Mouse (Mus musculus) right cerebral cortex, adult 18-20 months (tissue): ENCODE results near the gene Gm9821.
A peak's percentile ranks its signal among the peaks of the same experiment; 100 is the strongest.

Experiments used
- DNase-seq: peaks from one replicate; pipeline ENCODE4 v3.0.0; 2022; ENCODE audit warnings: mixed read lengths

Gene Gm9821

DNA sequence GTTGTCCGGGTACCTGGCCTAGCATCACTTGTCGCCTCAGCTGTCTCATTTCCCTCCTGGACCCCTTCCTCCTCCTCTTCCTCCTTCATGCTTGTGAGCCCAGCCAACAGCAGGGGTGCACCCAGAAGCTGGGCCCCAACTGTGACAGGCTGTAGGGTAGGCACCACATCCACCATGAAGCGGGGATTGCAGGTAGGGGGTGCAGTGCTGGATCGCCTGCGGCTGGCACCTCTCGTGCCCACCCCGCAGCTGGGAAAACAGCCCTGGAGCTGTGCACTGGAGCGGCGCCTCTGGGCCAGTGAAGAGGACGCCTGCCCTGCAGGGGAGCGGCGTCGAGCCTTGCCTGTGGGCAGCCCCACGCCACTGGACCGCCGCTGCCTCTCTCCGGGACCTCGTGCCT is at the start of gene Gm9821:
Gm9821 (plus strand) TSS at position 221 of the 400 bp plus-strand sequence.
- no peak for DNase-seq

DNA sequence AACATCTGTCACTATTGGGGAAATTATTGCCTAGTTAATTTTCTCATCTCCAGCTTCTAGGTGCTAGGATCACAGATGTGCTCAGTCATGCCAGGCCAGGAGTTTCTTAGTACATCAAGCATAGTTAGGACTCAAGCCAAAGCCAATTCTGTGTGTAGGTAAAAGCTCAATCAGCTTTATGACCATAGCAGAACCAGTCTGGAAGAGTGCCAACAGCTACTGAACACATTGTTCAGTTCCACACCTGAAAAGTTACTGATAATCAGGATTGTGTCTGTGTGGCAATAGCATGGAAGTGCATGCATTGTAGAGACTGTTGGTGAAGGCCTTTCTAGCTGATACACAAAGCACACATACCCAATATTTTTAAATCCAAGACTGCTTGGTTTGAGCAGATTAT is 47.5 kb upstream of the Gm9821 start:
- no peak for DNase-seq

DNA sequence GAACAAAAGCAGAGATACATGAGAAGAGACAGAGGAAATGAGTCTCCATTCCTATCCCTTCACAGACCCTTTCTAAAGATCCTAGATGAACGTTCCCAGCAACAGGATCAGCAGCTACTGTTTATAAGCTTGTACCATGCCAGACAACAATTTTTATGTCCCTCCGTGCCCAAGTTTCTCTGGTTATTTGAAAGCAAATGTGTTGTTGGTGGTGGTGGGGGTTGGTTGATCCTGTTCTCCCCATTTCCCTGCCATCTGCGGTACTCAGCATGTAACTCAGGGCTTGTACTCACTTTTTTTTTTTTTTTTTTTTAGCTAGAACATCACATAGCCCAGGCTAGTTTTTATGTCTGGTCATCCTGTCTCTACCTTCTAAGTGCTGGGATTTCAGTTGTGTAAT is 46.4 kb upstream of the Gm9821 start:
- DNase-seq: no peak

DNA sequence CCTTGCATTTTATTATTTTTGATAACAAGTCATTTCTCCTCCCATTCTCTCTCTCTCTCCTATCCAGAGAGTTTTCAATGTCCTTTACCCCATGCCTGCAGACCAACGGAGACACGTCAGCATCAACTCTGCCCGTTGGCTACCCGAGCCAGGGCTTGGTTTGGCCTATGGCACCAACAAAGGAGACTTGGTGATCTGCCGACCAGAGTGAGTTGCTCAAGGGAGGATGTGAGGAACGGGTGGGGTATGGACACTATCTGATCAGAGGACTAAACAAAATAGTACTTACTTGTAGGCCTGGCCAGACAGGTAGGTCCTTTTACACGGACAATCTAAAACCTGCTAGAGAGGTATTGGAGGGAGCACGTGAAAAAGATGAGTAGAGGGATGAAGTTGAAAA is 45.1 kb upstream of the Gm9821 start:
- DNase-seq: no peak

DNA sequence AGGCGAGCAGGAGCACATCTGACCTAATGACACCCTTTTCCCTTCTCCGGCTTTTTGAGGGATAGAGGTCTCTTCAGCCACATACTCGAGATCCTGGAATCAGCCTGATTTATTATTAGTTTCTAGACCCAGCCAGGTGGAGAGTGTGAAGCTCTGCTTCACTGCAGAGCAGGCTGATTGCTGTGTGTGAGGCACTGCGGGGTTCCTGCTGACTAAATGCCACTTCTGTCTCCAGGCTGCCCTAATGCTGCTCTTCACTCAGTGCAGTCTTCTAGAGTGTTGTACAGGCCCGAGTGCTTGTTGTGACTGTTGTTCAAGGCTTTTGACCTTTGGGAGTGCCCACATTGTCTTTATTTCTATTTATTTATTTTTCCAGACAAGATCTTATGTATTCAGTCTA is 43.2 kb upstream of the Gm9821 start:
- DNase-seq: no peak

DNA sequence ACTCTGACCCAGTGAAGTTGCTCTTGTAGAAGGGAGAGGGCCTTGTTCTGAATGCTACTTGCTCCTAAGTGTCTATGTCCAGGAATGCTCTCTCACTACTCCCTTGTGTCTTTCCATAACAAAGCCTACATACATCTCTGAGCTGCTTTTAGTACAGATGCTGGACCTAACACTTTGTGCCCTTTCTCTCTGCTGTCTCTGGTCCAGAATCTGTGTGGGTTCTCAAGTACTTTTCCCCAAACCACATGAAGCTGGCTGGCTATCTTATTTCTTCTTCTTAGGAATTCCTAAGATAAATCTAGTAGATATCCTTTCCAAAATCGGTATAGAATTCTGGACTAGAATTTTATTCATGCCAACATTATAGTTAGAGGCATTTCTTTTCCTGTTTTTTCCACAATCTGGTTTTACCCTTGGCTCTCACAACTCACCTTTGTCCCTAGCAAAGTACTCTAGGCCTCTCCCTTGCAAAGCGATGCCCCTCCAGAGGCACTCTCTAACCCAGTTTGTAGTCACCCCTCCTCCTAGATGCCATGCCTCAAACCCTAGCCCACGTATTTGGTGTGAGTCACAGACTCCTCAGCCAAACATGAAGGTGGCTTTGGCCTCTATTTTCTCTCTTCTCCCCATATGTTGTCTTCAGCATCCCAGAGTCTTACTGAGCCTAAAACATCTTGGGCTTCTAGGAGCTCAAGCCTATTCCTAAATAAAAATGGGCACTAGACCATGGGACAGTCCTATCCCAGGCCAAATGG is 42.2 kb upstream of the Gm9821 start:
- DNase-seq: peak; percentile 62

DNA sequence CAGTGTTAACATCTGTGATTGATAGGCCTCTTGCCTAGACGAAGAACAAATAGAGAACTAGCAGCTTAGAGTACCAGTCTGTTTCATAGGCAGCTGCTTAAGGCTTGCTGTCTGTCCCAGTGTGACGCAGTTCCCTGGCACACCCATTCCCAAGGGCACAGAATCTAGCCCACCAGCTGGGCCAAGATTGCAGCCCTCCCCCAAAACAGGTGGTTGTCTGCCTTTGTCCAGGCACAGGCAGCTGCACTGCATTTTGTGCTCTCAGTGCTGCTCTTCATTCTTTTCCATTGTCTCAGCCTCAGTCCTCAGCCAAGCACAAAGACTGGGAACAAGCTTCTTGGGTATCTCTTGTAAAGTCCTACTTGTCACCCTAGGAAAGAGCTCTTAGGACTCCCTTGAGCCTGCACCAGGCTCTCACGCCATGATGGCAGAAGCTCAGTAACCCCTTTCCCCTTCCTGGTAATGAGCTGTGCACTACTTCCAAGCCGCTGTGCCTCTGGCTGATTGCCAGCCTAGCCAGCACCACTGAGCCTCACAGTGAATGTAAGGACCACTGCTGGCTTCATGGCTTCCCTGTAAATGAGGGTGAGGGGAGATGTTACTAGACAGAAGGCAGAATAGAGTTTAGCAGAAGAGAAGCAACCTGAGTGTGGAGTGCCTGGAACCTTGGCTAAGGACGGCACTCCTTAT is 40.7 kb upstream of the Gm9821 start:
- DNase-seq: no peak

DNA sequence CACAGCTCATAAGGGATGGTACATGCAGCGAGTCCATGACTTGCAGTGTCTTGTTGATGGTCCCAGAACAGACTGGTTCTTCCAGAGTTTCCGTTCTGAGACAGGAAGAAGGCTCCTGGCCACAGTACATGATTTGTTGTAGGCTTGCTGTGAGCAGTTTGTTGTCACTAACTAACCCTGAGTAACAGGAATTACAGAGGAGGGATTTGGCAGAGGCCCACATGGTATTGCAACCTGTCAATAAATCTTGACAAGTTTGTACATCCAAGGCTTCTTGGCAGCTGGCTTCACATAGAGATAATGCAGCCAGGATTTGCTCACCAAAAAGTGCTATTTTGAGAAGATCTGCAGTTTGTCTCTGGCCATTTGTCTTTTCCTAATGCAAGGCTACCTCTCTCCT is 39.4 kb upstream of the Gm9821 start:
- no peak for DNase-seq

DNA sequence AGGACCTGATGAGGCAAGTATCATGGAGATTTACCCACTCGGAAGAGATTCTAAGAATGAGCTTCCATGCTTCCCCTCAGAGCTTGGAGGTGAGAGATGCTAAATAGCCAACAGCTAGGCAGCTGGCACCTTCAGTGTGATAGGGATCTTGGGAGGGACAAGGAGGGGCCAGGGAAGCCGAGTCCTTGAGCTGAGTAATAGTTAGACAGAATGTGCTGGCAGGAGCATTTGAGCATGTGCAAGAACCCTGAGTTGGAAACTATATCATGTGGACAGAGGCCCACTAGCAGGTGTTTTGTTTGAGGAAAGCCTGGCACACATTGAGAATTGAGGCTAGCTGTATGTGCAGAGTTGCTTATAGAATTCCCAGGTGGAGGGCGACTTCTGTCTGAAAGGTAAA is 32.9 kb upstream of the Gm9821 start:
- DNase-seq: no peak

DNA sequence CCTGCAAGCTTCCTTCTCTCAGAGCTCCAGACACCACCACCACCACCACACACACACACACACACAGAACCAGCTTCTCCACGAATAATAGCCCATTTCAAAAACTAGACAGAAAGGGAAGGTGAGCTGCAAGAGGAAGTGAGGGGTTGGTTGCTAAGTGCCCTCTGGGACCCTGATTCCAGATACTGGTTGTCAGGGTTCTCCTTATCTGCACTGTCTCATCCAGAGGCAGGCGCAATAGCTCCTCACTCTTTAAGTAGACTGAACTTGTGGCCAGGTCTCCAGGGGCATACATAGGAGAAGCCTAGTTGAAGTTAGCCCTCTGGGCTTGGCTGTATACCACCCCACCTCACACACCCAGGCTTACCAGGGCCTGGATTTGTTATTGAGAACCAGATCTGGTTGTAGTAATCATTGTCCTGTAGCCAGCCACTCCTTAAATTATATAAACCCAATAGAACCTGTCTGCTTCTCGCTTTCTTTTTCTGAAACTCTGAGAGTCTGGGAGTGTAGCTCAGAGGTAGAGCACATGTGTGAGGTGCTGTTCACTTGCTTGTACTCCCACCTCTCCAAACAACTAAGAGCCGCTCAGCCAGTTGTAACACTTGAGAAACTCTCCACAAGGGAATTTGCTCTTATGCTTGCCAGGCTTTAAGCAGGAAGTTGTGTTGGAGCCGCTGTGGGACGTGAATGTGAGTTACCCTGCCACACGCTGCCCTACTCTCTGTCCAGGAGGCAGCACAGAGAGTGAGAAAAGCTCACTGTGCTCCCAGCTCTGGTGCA is 32.0 kb upstream of the Gm9821 start:
- no peak for DNase-seq

DNA sequence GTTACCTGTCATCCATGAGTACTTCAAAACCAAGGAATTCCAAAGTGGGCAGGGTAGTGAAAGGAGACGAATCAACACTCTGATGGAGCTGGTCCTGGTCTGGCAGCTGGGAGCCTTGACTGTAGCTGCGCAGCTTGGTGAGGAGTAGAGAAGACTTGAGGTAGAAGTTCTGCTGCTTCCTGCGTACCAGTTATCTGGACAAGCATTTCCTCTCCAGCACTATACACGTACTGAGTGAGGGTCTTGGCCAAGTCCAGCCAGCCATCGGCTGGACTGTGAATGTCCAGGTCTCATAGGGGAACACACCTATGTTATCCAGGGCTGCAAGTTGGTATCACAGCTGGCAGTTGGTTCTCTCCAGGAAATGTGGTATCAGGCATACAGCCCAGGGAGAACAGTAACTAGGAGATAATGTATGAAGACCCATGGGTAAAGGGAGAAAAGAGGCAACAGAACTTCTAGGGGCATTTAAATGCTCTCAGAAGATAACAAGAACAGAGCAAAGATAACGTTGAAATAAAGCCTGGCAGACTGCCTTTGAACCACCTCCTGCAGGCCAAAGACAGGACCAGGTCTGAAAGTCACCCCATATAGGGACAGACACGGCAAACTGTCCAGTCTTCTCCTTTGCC is 29.0 kb upstream of the Gm9821 start:
- no peak for DNase-seq

DNA sequence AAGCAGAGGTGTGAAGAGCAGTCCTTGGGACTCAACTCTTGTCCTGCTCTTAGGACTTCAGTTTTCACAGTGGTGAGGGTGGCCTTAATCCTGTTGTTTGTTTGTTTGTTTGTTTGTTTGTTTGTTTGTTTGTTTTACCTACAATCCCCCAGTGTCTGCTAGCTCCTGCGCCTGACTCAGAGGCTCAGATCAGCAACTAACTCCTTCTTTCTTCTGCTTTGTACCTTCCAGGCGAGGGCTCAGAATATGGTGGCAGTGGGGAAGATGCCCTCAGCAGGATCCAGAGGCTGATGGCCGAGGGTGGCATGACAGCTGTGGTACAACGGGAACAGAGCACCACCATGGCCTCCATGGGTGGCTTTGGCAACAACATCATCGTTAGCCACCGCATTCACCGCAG is 28.4 kb upstream of the Gm9821 start:
- no peak for DNase-seq

DNA sequence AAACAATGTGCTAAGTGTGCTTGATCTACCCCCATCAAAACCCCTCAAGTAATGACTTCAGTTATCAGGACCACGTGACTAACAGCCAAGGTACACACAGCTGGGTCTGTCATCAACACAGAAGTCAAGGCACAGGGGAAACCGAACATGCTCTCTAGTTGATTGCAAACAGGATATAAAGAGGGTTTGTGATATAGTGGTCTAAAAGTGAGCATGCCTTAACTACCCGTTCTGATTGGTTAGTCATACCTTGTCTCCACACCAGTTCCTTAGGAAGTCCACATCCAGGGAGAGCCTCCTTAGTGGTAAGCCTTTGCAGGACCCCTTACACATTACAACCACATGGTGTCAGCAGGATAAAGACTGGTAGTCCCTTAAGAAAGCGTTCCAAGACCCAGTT is 25.4 kb upstream of the Gm9821 start:
- DNase-seq: no peak

DNA sequence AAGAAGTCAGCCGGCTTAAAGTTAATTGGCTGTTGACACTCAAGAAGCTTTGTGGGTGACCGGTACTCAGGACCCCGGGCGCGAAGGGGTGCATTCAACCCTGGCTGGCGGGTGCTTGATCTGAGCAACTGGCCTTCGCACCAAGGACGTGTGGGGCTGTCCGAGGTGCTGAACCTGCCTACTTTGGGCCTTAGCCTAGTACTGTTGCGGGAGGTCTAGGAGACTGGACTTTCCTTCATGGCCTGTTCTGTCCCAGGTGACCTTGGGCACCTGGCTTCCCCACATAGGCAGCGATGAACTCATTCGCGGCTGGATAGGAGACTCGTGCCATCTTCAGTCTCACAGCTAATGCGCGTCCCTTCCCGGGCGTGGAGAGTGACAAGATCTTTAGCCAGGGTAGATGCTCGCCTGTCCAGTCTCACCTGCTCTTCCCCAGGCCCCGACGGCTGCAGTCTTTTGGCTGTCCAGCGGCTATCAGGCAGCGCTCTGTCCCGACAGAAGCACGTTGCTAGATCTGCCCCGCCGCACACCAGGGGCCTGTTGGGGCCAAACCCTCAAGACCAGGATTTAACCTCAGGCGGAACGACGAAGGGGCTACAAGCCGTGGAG is 24.2 kb upstream of the Gm9821 start:
- peak; percentile 17 for DNase-seq

DNA sequence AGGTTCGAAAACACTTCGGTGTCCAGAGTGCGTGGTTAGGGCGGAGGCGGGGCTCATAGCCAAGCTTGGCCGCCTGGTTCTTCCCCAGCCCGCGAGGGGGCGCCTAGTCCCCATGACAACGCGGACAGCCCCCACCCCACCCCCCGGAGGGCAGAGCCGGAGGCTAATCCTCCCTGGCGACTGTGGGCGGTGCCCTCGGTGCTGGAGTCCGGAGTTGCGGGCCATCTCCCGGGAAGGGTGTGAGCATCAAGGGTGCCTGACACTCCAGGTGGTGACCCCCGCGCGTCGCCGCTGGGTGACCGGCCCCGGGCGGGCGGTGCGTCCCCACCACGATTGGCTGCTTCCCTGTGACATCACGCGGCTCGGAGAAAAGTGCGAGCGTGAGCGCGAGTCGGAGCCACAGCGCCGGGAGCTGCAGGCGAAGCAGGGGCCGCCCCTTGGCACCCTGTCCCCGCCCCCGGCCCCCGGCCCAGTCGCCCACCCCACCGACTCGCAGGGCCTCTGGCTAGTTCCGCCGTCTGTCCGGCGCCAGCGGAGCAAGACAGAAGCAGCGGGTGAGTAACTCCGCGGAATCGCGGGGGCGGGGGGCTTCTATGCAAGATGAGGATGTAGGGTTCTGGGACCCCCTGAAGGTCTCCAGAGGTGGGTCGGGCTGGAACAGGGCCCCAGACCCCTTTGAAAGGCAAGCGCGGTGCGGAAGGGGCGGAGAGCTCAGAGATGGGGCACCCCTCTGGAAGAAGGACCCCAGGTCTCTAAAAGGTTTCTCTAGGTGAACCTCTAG is 23.5 kb upstream of the Gm9821 start:
- peak; percentile 87 for DNase-seq

DNA sequence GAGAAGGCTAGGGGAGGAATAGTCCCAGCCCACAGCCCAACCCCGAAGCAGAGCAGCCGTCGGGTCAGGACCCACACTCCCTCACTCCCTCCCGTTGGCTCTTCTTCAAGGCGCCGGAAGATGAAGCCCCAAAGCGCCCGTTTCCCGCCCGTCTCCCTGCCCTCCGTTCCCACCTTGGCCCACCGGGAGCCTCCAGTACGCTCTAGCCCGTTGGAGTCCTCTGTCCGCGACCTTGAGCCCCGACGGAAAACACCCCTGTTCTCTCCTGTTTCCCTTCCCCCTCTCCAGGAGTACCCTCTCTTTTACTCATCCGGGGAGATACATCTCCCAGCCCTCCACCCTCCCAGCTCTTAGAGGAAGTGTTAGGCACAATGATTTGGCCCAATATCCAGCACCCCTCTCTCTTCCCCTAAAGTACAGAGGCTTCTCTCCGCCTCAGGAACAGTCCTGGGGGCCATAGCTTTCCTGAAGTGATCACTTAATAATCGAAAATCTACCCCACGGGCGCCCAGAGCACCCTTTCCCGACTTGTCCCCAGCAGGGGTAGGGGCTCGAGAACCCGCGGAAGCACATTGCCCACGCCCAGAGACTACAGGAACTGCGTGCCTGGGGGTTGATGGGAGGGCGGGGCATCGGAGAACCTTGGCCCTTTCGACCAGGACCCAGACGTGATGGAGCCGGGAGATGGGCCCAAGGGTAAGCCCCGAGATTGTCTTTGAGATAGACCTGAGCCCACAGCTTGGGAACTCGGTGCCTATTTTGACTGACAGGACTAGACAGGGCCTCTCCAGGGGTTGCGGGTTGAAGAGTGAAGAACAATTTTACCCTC is 22.7 kb upstream of the Gm9821 start:
- DNase-seq: no peak

DNA sequence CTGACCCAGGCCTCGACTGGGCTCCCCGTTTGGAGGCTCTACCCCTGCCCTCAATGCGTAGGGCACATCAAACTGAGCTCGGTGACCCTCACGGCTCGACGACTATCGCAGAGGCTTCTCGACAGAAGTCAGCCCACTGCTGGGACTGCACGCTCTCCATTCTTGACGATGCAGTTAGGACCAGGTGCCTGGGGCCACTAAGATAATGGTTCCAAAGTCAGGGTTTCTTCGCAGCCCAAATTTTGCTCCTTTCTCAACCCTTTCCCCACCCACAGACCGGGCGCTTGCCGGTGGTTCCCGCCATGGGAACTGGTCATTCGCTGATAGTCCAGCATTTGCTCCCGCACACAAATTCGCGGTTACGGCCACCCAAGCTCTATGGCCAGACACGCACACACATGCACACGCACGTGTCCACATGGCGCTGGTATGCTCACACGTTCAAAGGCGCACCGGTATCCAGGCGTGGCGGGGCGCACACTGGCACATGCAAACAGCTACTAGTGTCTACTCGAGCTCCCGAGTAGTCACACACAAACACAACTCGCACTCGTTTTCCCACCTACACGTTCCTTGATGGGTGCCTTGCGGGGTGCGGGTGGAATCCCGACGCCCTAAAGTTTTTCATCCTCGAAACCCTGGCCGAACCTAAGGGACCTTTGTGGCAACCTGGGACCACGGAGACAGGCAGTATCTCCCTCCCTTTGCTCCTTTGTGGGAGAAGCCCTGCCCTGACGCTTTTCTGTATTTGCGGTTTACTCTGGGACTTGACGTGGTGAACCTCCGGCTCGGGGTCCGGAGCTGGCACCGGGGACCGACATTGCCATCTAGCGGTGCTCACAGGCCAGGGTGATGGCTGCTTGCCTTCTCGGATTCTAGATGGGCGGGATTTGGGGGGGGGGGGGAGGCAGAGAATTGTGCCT is 21.8 kb upstream of the Gm9821 start:
- DNase-seq: peak; percentile 82

DNA sequence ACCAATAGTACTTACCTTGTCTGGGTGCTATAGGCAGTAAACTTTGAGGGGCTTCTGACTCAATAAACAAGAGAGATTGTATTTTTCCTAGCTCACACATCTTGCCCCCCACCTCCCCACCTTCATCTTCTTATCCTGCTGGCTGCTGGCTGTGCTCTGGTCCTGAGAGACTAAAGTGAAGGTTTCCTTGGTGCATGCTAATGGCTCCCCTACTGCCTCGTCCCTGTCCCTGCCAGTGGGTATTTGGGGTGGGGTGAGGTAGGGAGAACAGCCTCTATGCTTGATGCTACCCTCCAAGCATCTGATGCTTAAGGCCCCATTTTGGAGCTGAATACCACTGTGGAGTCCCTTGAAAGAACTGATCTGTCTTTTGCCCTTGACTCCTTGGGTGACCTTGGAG is 20.8 kb upstream of the Gm9821 start:
- DNase-seq: peak; percentile 10

DNA sequence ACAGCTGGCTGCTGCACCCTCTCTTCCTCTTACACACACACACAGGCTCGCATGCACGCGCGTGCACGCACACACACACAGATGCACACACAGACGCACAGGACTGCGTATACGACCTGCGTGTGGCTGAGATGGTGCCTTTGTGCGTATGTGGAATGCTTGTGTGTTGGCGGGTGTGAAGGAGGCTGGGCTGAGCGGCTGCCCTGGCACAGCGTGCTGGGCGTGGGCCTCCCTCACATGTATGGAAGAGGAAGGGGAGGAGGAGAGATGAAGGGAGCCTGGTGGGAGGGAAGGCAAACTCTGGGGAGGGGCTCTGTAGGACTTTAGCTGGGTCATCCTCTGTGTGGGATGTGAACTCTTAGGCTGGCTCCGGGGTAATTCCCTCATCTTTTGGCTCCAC is 20.1 kb upstream of the Gm9821 start:
- DNase-seq: peak; percentile 86

DNA sequence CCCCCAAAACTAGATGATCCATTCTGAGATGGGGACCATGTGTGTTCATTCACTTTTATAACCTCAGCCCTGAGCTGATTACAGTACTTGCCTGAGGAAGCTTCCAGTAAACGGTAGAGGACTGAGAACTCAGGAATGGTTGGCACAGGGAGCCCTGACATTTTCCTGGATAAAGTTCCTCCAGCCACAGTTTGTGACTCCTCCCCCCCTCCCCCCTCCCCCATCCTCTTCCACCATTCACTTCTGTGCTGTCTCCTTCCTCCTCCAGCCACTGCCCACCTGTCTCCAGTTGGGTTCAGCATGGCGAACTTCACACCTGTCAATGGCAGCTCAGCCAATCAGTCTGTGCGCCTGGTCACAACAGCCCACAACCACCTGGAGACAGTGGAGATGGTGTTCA is 18.6 kb upstream of the Gm9821 start, which contains the start of gene Chrm4:
Chrm4 (plus strand) TSS at position 301 of the 400 bp plus-strand sequence.
- DNase-seq: peak; percentile 14
